Mouse (Mus musculus) liver, embryonic 13.5 days (tissue): ENCODE measurements at regions not wholly inside any gene's neighbourhood (a gene's known extent, or its start where the extent isn't known, plus 50 kb on each side); places are given as distances from the start of the nearest gene placed in this dataset.

Experiments used
- ATAC-seq: fragments of 200-750 bp; cut with Nextera tagmentation; 2 replicates; pipeline ENCODE4 v1.8.0; 2017; ENCODE audit warnings: low read depth, mild to moderate bottlenecking, moderate number of reproducible peaks, moderate library complexity
- DNase-seq: peaks from one replicate; pipeline ENCODE4 v3.0.0; 2022
- H3K27ac ChIP-seq: fragments of 300-500 bp; sonication (generic); 2 replicates; pipeline ENCODE4 v1.5.1; 2015; ENCODE audit warnings: moderate library complexity, mild to moderate bottlenecking, inconsistent platforms
- H3K27me3 ChIP-seq: fragments of 300-500 bp; sonication (generic); 2 replicates; pipeline ENCODE4 v1.6.1; 2015; ENCODE audit warnings: mild to moderate bottlenecking, inconsistent platforms
- H3K36me3 ChIP-seq: fragments of 300-500 bp; sonication (generic); 2 replicates; pipeline ENCODE4 v1.6.1; 2015; ENCODE audit warnings: mild to moderate bottlenecking, inconsistent platforms
- H3K4me1 ChIP-seq: fragments of 300-500 bp; sonication (generic); replicated peaks from 2 replicates; pipeline ENCODE4 v1.6.1; 2015; ENCODE audit warnings: inconsistent platforms
- H3K4me2 ChIP-seq: fragments of 300-500 bp; sonication (generic); 2 replicates; pipeline ENCODE4 v1.6.1; 2015; ENCODE audit warnings: inconsistent platforms, mild to moderate bottlenecking, moderate library complexity
- H3K4me3 ChIP-seq: fragments of 300-500 bp; sonication (generic); replicated peaks from 2 replicates; pipeline ENCODE4 v1.5.1; 2015; ENCODE audit warnings: mild to moderate bottlenecking, inconsistent platforms
- H3K9ac ChIP-seq: fragments of 300-500 bp; sonication (generic); 2 replicates; pipeline ENCODE4 v1.6.1; 2015; ENCODE audit warnings: mild to moderate bottlenecking, inconsistent platforms
- H3K9me3 ChIP-seq: fragments of 300-500 bp; sonication (generic); replicated peaks from 2 replicates; pipeline ENCODE4 v1.6.1; 2016; ENCODE audit warnings: inconsistent platforms
- WGBS: fragments of 180-500 bp; shearing (Covaris S2); methylation state at CpG from one replicate; pipeline ENCODE4 v1.1.7; 2015; ENCODE audit not compliant: insufficient replicate concordance; 5-methylcytosine and 5-hydroxymethylcytosine counted together

DNA sequence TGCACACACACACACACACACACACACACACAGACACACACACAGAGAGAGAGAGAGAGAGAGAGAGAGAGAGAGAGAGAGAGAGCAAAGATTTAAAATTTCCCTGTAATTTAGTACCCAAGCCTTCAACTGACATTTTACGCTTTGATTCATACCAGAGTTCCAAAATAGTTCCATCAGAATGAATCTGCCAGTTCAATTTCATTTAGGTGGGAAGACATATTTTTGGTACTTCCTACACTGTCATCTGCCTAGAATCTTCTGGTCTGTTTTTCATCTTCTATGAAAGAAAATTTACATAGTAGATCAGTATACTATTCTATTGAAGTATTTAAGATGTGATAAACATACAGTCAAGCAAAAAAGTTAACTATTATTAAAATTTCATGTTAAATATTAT lies 1177.4 kb downstream of the Zpld1 start:
- 72% methylated on average over 1 of the region's 1 CpGs for WGBS
- no peak for ATAC-seq
- Histone ChIP-seq H3K27me3 (no peaks in the 10 kb centered on the region), H3K9me3 (no peaks in the 10 kb centered on the region), H3K4me3 (no peak overlapping the region), H3K9ac (no peak overlapping the region), H3K4me2 (no peak overlapping the region), H3K36me3 (no peaks in the 10 kb centered on the region), H3K4me1 (no peaks in the 10 kb centered on the region), H3K27ac (no peak overlapping the region)
- DNase-seq = no peak

DNA sequence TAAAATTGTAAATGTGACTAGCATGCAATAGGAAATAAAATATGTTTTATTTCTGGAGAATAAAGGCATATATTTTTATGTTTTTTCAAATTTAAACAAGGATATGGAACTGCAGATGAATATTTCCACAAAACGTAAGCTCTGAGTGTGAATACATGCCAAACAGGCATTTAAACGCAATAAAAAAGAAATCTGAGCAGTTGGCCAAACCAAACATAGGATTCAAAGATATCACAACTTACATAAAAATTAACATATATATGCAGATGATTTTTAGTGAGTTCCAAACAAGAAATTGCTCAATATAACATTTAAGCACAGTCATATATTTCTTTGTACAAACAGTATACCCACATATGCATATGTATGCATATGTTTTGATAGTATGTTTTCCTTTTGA lies 1199.1 kb downstream of the Zpld1 start:
- WGBS = 69% methylated on average over 2 of the region's 2 CpGs
- H3K4me2 ChIP-seq = no peak overlapping the region
- ATAC-seq = no peak

DNA sequence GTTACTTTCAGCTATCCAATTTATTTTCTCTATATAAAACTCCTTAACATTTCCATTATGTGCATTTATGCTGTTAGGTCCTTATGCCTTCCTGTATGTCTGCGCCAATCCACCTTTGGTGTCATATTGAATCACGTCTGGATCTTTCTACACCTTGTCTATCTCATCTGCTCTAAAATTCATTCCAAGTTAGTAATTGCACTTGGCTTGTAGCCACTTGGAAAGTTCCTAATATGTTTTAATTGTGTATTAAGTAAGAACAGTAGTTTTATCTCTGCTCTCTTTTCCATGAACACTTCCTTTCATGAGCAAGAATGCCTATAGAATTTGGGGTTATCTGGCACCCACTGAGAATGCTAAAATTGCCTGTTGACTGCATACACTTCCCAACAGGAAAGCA lies 1205.6 kb downstream of the Zpld1 start:
- H3K4me2 ChIP-seq = no peak overlapping the region
- H3K4me1 ChIP-seq = no peaks in the 10 kb centered on the region
- no peaks in the 10 kb centered on the region for H3K9me3 ChIP-seq
- H3K36me3 ChIP-seq = no peaks in the 10 kb centered on the region
- H3K27ac ChIP-seq = no peak overlapping the region
- H3K27me3 ChIP-seq = no peaks in the 10 kb centered on the region
- DNase-seq = no peak
- H3K4me3 ChIP-seq = no peak overlapping the region
- WGBS = 56% methylated on average over 2 of the region's 2 CpGs
- no peak overlapping the region for H3K9ac ChIP-seq
- ATAC-seq = no peak

More for the DNA sequence above, 1199.1 kb downstream of the Zpld1 start:
- H3K27me3 ChIP-seq = no peaks in the 10 kb centered on the region
- H3K9me3 ChIP-seq = no peaks in the 10 kb centered on the region
- H3K4me3 ChIP-seq = no peak overlapping the region
- H3K9ac ChIP-seq = no peak overlapping the region
- H3K36me3 ChIP-seq = no peaks in the 10 kb centered on the region
- no peaks in the 10 kb centered on the region for H3K4me1 ChIP-seq
- H3K27ac ChIP-seq = no peak overlapping the region
- DNase-seq = no peak

DNA sequence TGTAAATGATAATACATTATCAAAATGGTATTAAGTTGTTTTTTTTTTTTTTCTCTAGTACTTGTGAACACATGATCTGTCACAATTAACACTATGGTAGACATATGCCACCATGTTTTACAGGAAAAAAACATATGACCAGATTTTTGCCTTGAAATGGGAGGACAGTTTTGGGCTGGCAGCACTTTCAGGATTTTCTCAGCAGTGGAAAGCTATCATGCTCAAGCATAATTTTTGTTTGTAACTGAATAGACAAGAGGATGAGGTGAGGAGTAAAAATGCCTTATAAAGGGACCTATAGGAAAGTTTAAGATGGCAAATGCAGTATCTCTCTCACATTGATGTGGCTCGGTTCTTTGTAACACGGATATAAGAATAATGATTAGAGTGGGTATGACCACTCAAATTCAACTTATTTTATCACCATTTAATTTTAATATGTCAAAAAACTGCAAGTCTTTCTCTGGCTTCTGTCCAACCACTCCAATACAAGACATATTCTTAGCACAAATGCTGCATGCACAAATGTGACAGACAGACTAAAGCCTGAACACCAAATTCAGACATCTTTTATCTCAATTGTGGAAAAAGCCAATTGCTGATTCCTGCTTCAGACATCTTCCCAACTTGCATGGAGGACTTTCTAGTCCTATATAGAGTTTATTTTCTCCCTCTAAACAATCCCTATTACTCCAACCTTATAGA lies 1206.6 kb downstream of the Zpld1 start:
- Histone ChIP-seq H3K4me1 (no peaks in the 10 kb centered on the region), H3K27me3 (no peaks in the 10 kb centered on the region), H3K4me3 (no peak overlapping the region), H3K9me3 (no peaks in the 10 kb centered on the region), H3K4me2 (no peak overlapping the region), H3K9ac (no peak overlapping the region), H3K36me3 (no peaks in the 10 kb centered on the region), H3K27ac (no peak overlapping the region)
- no peak for ATAC-seq
- DNase-seq = no peak
- WGBS = 66% methylated on average over 2 of the region's 2 CpGs

DNA sequence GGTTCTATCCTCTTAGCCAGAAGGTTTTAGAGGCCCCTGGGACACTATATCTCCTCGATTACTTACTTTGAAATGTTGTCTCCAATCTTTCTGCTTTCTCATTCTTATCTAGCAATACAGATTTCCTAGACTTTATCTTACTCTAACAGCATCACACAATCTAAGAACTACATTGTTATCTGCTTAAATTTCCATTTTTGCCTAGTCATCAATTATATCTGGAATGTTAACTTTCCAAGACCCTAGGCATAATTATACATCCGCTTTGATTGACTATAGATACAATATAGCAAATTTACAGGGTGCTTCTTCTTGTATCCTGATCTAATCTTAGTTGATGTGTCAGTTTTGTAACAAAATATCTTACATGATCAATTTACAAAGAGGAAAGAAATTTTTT lies 1217.3 kb downstream of the Zpld1 start:
- no peak overlapping the region for H3K4me2 ChIP-seq
- 59% methylated on average over 2 of the region's 2 CpGs for WGBS
- no peaks in the 10 kb centered on the region for H3K4me1 ChIP-seq
- no peak overlapping the region for H3K9ac ChIP-seq
- H3K27ac ChIP-seq = no peak overlapping the region
- DNase-seq (no peak), ATAC-seq (no peak)
- H3K36me3 ChIP-seq = no peaks in the 10 kb centered on the region
- no peaks in the 10 kb centered on the region for H3K9me3 ChIP-seq
- no peak overlapping the region for H3K4me3 ChIP-seq
- no peaks in the 10 kb centered on the region for H3K27me3 ChIP-seq

DNA sequence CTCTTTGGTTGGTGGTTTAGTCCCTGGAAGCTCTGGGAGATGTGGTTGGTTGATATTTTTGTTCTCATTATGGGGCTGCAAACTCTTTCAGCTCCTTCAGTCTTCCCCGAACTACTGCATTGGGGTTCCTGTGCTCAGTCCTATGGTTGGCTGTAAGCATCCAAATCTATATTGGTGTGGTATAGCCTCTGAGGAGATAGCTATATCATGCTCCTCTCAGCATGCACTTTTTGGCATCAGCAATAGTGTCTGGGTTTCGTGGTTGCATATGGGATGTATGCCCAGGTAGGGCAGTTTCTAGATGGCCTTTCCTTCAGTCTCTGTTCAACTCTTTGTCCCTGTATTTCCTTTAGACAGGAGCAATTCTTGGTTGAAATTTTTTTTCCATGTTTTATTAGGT lies 1250.0 kb downstream of the Zpld1 start:
- DNase-seq (no peak), ATAC-seq (no peak)
- Histone ChIP-seq H3K36me3 (no peaks in the 10 kb centered on the region), H3K9me3 (no peaks in the 10 kb centered on the region), H3K4me1 (no peaks in the 10 kb centered on the region), H3K4me2 (no peak overlapping the region), H3K27me3 (no peaks in the 10 kb centered on the region), H3K4me3 (no peak overlapping the region), H3K27ac (no peak overlapping the region), H3K9ac (no peak overlapping the region)
- WGBS = 59% methylated on average over 2 of the region's 2 CpGs

DNA sequence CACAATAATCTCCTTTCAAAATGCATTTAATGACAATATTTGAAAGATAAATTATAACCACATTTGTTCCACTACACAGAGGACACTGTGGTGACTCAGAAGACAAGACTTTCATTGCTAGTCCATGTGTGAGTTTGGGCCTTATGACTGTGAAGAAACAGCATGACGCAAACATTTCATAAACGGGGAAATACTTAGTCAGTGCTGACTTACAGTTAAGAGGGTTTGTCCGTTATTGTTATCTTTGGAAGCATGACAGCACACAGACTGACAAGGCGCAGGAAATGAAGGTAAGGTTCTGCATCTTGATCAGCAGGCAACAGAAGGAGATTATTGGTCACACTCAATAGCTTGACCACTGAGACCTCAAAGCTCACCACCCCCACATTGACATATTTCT lies 1255.8 kb downstream of the Zpld1 start:
- WGBS = 52% methylated on average over 4 of the region's 4 CpGs
- Histone ChIP-seq H3K4me3 (no peak overlapping the region), H3K27me3 (no peaks in the 10 kb centered on the region), H3K4me2 (no peak overlapping the region), H3K4me1 (no peaks in the 10 kb centered on the region), H3K9me3 (no peaks in the 10 kb centered on the region), H3K36me3 (no peaks in the 10 kb centered on the region), H3K27ac (no peak overlapping the region), H3K9ac (no peak overlapping the region)
- no peak for DNase-seq
- ATAC-seq = no peak

DNA sequence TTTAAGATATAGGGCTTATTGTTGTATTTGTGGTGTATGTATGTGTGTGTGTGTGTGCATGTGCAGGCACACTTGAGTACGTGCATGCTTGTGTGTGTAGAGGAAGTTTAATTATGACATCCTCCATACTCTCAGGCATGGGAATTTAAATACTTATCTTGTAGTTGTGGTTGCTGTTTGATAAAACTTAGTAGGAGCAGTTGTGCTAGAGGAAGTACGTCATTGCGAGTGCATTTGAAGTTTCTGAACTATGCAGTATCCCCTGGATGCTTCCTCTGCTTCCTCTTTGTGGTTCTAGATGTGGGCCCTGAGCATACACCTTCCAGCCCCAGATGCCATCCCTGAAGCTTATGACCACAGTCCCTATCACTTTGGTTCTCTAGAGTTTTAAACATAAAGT lies 1281.5 kb downstream of the Zpld1 start:
- no peak overlapping the region for H3K4me2 ChIP-seq
- H3K9me3 ChIP-seq = no peaks in the 10 kb centered on the region
- no peak for ATAC-seq
- 27% methylated on average over 3 of the region's 3 CpGs for WGBS
- H3K4me3 ChIP-seq = no peak overlapping the region
- H3K27me3 ChIP-seq = no peaks in the 10 kb centered on the region
- H3K9ac ChIP-seq = no peak overlapping the region
- H3K4me1 ChIP-seq = no peaks in the 10 kb centered on the region
- no peaks in the 10 kb centered on the region for H3K36me3 ChIP-seq
- DNase-seq = no peak
- H3K27ac ChIP-seq = no peak overlapping the region

DNA sequence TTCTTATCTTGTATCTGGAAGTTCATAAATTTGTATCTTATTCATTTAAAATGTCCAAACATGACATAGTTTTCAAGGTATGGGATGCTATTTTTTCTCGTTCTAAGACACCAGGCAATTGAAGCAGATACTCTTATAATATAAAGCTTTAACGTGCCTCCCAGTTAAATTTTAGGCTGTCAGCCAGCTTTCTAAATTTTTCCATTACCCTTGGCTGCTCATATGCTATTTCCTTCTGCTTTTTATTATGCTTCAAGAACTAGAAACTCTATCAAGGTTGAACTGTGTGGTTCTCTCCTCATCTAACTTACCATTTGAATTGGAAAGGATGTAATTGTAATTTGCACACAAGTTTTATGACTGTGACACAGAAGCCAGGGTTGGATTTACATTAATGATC lies 1324.1 kb downstream of the Zpld1 start:
- Histone ChIP-seq H3K9ac (no peak overlapping the region), H3K27ac (no peak overlapping the region), H3K36me3 (no peaks in the 10 kb centered on the region), H3K9me3 (no peaks in the 10 kb centered on the region), H3K4me1 (no peaks in the 10 kb centered on the region), H3K27me3 (no peaks in the 10 kb centered on the region), H3K4me2 (no peak overlapping the region), H3K4me3 (no peak overlapping the region)
- WGBS = 51% methylated on average over 2 of the region's 2 CpGs
- ATAC-seq = no peak
- DNase-seq = no peak

DNA sequence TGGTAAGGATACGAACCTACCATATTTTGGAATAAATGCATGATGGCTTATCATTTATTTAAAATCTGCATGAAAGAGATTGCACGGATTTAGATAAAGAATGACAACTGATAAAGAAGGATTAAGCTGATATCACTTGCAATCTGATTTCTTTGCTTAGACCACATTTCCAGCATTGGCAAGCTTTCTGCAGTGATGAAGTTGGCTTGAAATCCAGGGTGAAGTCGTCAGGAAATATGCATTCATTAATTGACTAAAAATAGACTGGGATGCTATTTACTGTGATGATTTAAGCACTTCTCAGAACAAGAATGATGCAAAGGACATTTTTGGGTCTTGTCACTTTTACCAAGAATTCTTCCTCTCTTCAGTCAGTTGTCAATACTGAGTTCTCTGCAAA lies 1341.1 kb downstream of the Zpld1 start:
- ATAC-seq = no peak
- no peak overlapping the region for H3K4me2 ChIP-seq
- WGBS = 54% methylated on average over 3 of the region's 3 CpGs
- H3K9me3 ChIP-seq = no peaks in the 10 kb centered on the region
- H3K36me3 ChIP-seq = no peaks in the 10 kb centered on the region
- no peak overlapping the region for H3K4me3 ChIP-seq
- H3K4me1 ChIP-seq = no peaks in the 10 kb centered on the region
- no peaks in the 10 kb centered on the region for H3K27me3 ChIP-seq
- no peak overlapping the region for H3K27ac ChIP-seq
- H3K9ac ChIP-seq = no peak overlapping the region
- no peak for DNase-seq

DNA sequence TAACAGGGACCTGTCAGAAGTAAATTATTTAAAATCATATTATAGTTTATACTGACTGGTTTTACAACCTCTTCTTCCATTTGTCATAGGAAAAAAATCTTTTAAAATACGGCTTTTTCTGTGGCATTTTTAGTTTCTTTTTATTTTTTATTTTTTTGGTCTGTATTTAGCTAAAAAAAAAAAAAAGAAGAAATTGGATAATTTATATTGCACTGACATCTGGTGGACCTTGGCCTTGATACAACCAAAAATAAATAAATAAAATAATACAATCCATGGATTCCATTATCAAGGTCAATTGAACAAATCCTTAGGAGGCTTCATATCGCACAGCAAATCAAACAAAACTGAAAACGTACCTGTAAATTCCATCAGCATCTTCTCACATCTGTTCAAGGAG lies 1352.5 kb downstream of the Zpld1 start:
- DNase-seq (no peak), ATAC-seq (no peak)
- H3K4me1 ChIP-seq = no peaks in the 10 kb centered on the region
- no peaks in the 10 kb centered on the region for H3K27me3 ChIP-seq
- H3K36me3 ChIP-seq = no peaks in the 10 kb centered on the region
- no peak overlapping the region for H3K9ac ChIP-seq
- H3K4me2 ChIP-seq = no peak overlapping the region
- H3K27ac ChIP-seq = no peak overlapping the region
- no peaks in the 10 kb centered on the region for H3K9me3 ChIP-seq
- no peak overlapping the region for H3K4me3 ChIP-seq
- WGBS = 65% methylated on average over 3 of the region's 3 CpGs

DNA sequence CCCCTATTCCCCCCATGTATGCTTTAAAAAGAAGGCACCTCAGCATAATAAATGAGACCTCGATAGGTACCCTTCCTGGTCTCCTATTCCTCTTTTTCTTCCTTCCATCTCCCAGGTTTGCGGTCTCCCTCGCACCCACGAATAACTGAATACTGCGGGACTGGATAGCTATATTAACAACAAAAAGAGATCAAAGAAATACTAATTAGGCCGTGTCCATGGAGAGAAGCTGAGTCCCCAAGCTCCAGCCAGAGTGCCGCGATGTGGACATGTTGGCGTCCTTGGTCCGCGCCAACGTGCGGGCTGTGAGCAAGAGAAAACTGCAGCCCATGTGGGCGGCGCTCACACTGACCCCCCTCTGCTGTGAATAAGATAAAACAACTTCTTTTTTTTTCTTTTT lies 1382.0 kb downstream of the Zpld1 start:
- no peak overlapping the region for H3K27ac ChIP-seq
- 82% methylated on average over 15 of the region's 15 CpGs for whole genome bisulfite sequencing
- no peak overlapping the region for H3K4me2 ChIP-seq
- H3K4me3 ChIP-seq = no peak overlapping the region
- no peaks in the 10 kb centered on the region for H3K36me3 ChIP-seq
- DNase-seq (no peak), ATAC-seq (no peak)
- no peaks in the 10 kb centered on the region for H3K27me3 ChIP-seq
- H3K9me3 ChIP-seq = no peaks in the 10 kb centered on the region; the same call in 1 of the 2 replicates
- no peaks in the 10 kb centered on the region for H3K4me1 ChIP-seq
- H3K9ac ChIP-seq = no peak overlapping the region
